Mouse (Mus musculus) forebrain, embryonic 15.5 days (tissue): Measurements from ENCODE around the gene Acsf2. TPM values are rescaled to one million over a fixed set of nuclear protein-coding genes. Genes with fewer than 3 reads are reported as not detected.

ENCODE experiments used
- ATAC-seq: fragments of 200-750 bp; cut with Nextera tagmentation; replicated peaks from 2 replicates; pipeline ENCODE4 v1.8.0; 2017; ENCODE audit warnings: mild to moderate bottlenecking, moderate TSS enrichment, moderate library complexity
- H3K27ac ChIP-seq: fragments of 300-500 bp; sonication (generic); replicated peaks from 2 replicates; pipeline ENCODE4 v1.5.1; 2015; ENCODE audit warnings: mild to moderate bottlenecking, inconsistent platforms
- H3K27me3 ChIP-seq: fragments of 300-500 bp; sonication (generic); 2 replicates; pipeline ENCODE4 v1.6.1; 2015; ENCODE audit warnings: inconsistent platforms
- H3K36me3 ChIP-seq: fragments of 300-500 bp; sonication (generic); 2 replicates; pipeline ENCODE4 v1.6.1; 2015; ENCODE audit warnings: mild to moderate bottlenecking, inconsistent platforms
- H3K4me1 ChIP-seq: fragments of 300-500 bp; sonication (generic); 2 replicates; pipeline ENCODE4 v1.6.1; 2015; ENCODE audit warnings: inconsistent platforms
- H3K4me2 ChIP-seq: fragments of 300-500 bp; sonication (generic); replicated peaks from 2 replicates; pipeline ENCODE4 v1.6.1; 2015; ENCODE audit warnings: mild to moderate bottlenecking, inconsistent platforms
- H3K4me3 ChIP-seq: fragments of 300-500 bp; sonication (generic); 2 replicates; pipeline ENCODE4 v1.5.1; 2015; ENCODE audit warnings: mild to moderate bottlenecking, inconsistent platforms
- H3K9ac ChIP-seq: fragments of 300-500 bp; sonication (generic); replicated peaks from 2 replicates; pipeline ENCODE4 v1.6.1; 2015; ENCODE audit warnings: mild to moderate bottlenecking, inconsistent platforms
- H3K9me3 ChIP-seq: fragments of 300-500 bp; sonication (generic); 2 replicates; pipeline ENCODE4 v1.6.1; 2016; ENCODE audit warnings: inconsistent platforms
- WGBS: fragments of 180-500 bp; shearing (Covaris S2); methylation state at CpG from one replicate; pipeline ENCODE4 v1.1.7; 2015; ENCODE audit warnings: mixed read lengths; 5-methylcytosine and 5-hydroxymethylcytosine counted together
- polyA plus RNA-seq: library from polyadenylated mRNA; unstranded; fragments of >200 nt; fragmentation: Nextera tagmentation; extraction: Ambion mirVana; gene quantifications from 2 replicates; pipeline ENCODE4 v1.2.1, GENCODE M21; 2015

Acsf2 gene
- polyA plus RNA-seq, 1 experiment from 2014 or later = 1.0 TPM

GRCm38 (mm10) chr11:94587511-94587910 is 14.2 kb downstream of the Acsf2 start:
- no peak for ATAC-seq
- H3K4me2 ChIP-seq = no peak overlapping the region

GRCm38 (mm10) chr11:94585091-94585490 is 16.6 kb downstream of the Acsf2 start:
- Histone ChIP-seq H3K4me1 (no peaks in the 10 kb centered on the region), H3K27ac (no peak overlapping the region), H3K9ac (no peak overlapping the region), H3K36me3 (no peaks in the 10 kb centered on the region), H3K4me2 (no peak overlapping the region), H3K9me3 (no peaks in the 10 kb centered on the region), H3K27me3 (no peaks in the 10 kb centered on the region), H3K4me3 (no peak overlapping the region)
- ATAC-seq = no peak
- WGBS = 96% methylated on average over 9 of the region's 9 CpGs

More at GRCm38 (mm10) chr11:94587511-94587910, 14.2 kb downstream of the Acsf2 start:
- no peak overlapping the region for H3K27ac ChIP-seq
- no peaks in the 10 kb centered on the region for H3K4me1 ChIP-seq
- no peaks in the 10 kb centered on the region for H3K36me3 ChIP-seq
- no peak overlapping the region for H3K9ac ChIP-seq
- no peaks in the 10 kb centered on the region for H3K9me3 ChIP-seq
- H3K4me3 ChIP-seq = no peak overlapping the region
- H3K27me3 ChIP-seq = no peaks in the 10 kb centered on the region
- WGBS = 84% methylated on average over 6 of the region's 6 CpGs

- no peaks in the 10 kb centered on the region for H3K4me1 ChIP-seq
- H3K4me3 ChIP-seq = no peak overlapping the region
- WGBS = 95% methylated on average over 5 of the region's 5 CpGs
- H3K27ac ChIP-seq = no peak overlapping the region
- no peak for ATAC-seq
- H3K9ac ChIP-seq = no peak overlapping the region
- H3K9me3 ChIP-seq = no peaks in the 10 kb centered on the region
- H3K4me2 ChIP-seq = no peak overlapping the region
- no peaks in the 10 kb centered on the region for H3K27me3 ChIP-seq
- H3K36me3 ChIP-seq = no peaks in the 10 kb centered on the region
Measured at GRCm38 (mm10) chr11:94580111-94580740, 21.4 kb downstream of the Acsf2 start.

GRCm38 (mm10) chr11:94576361-94576760 is 25.3 kb downstream of the Acsf2 start:
- no peak for ATAC-seq
- Histone ChIP-seq H3K4me1 (no peaks in the 10 kb centered on the region), H3K9ac (no peak overlapping the region), H3K4me2 (no peak overlapping the region), H3K9me3 (no peaks in the 10 kb centered on the region), H3K27ac (no peak overlapping the region), H3K36me3 (no peaks in the 10 kb centered on the region), H3K27me3 (no peaks in the 10 kb centered on the region), H3K4me3 (no peak overlapping the region)
- WGBS = 87% methylated on average over 9 of the region's 9 CpGs

- no peak for ATAC-seq
- no peak overlapping the region for H3K4me3 ChIP-seq
- H3K27ac ChIP-seq = no peak overlapping the region
- H3K4me2 ChIP-seq = no peak overlapping the region
- H3K27me3 ChIP-seq = no peaks in the 10 kb centered on the region
- H3K9ac ChIP-seq = no peak overlapping the region
- WGBS = 83% methylated on average over 2 of the region's 2 CpGs
- H3K4me1 ChIP-seq = no peaks in the 10 kb centered on the region
- no peaks in the 10 kb centered on the region for H3K9me3 ChIP-seq
- no peaks in the 10 kb centered on the region for H3K36me3 ChIP-seq
Measured at GRCm38 (mm10) chr11:94575036-94575435, 26.6 kb downstream of the Acsf2 start.

- Histone ChIP-seq H3K9ac (no peak overlapping the region), H3K4me2 (no peak overlapping the region), H3K27me3 (no peaks in the 10 kb centered on the region), H3K27ac (no peak overlapping the region), H3K9me3 (no peaks in the 10 kb centered on the region), H3K36me3 (no peaks in the 10 kb centered on the region), H3K4me3 (no peak overlapping the region), H3K4me1 (no peaks in the 10 kb centered on the region)
- 26% methylated on average over 6 of the region's 7 CpGs for WGBS
- ATAC-seq = no peak
Measured at GRCm38 (mm10) chr11:94574560-94574959, 27.1 kb downstream of the Acsf2 start.

GRCm38 (mm10) chr11:94571850-94572249 is 29.8 kb downstream of the Acsf2 start:
- no peak overlapping the region for H3K27ac ChIP-seq
- H3K4me1 ChIP-seq = no peaks in the 10 kb centered on the region
- H3K9me3 ChIP-seq = no peaks in the 10 kb centered on the region
- H3K27me3 ChIP-seq = no peaks in the 10 kb centered on the region
- no peak for ATAC-seq
- H3K36me3 ChIP-seq = no peaks in the 10 kb centered on the region
- H3K4me3 ChIP-seq = no peak overlapping the region
- H3K4me2 ChIP-seq = no peak overlapping the region
- no peak overlapping the region for H3K9ac ChIP-seq
- 94% methylated on average over 1 of the region's 1 CpGs for WGBS

- no peak overlapping the region for H3K4me3 ChIP-seq
- WGBS = 50% methylated on average over 9 of the region's 9 CpGs
- no peak overlapping the region for H3K27ac ChIP-seq
- no peaks in the 10 kb centered on the region for H3K4me1 ChIP-seq
- H3K9ac ChIP-seq = no peak overlapping the region
- ATAC-seq = no peak
- H3K27me3 ChIP-seq = peaks cover 8% of the 10 kb centered on the region; the same call in 1 of the 2 replicates
- no peaks in the 10 kb centered on the region for H3K36me3 ChIP-seq
- H3K9me3 ChIP-seq = no peaks in the 10 kb centered on the region
- no peak overlapping the region for H3K4me2 ChIP-seq
Measured at GRCm38 (mm10) chr11:94570612-94571011, 31.1 kb downstream of the Acsf2 start.

- peaks cover 10% of the 10 kb centered on the region for H3K4me1 ChIP-seq
- ATAC-seq = no peak
- H3K36me3 ChIP-seq = no peaks in the 10 kb centered on the region
- no peak overlapping the region for H3K4me3 ChIP-seq
- no peak overlapping the region for H3K27ac ChIP-seq
- H3K27me3 ChIP-seq = peaks cover 21% of the 10 kb centered on the region; the same call in 1 of the 2 replicates
- no peaks in the 10 kb centered on the region for H3K9me3 ChIP-seq
- H3K9ac ChIP-seq = no peak overlapping the region
- no peak overlapping the region for H3K4me2 ChIP-seq
- 86% methylated on average over 7 of the region's 7 CpGs for WGBS
Measured at GRCm38 (mm10) chr11:94567326-94567725, 34.3 kb downstream of the Acsf2 start.

GRCm38 (mm10) chr11:94566534-94566933 is 35.1 kb downstream of the Acsf2 start:
- Histone ChIP-seq H3K27ac (no peak overlapping the region), H3K36me3 (no peaks in the 10 kb centered on the region), H3K4me3 (no peak overlapping the region), H3K9me3 (no peaks in the 10 kb centered on the region), H3K4me1 (peaks cover 10% of the 10 kb centered on the region), H3K4me2 (no peak overlapping the region), H3K27me3 (peaks cover 21% of the 10 kb centered on the region; the same call in 1 of the 2 replicates), H3K9ac (no peak overlapping the region)
- no peak for ATAC-seq
- WGBS = 79% methylated on average over 6 of the region's 6 CpGs

GRCm38 (mm10) chr11:94565151-94565479 is 36.6 kb downstream of the Acsf2 start:
- WGBS = 6% methylated on average over 16 of the region's 16 CpGs
- ATAC-seq = no peak
- Histone ChIP-seq H3K36me3 (no peaks in the 10 kb centered on the region), H3K4me3 (peak overlapping the region; percentile 21), H3K9ac (no peak overlapping the region; the same call in 1 of the 2 replicates), H3K9me3 (no peaks in the 10 kb centered on the region), H3K27me3 (peaks cover 21% of the 10 kb centered on the region; the same call in 1 of the 2 replicates), H3K27ac (no peak overlapping the region), H3K4me2 (peak overlapping the region; percentile 44), H3K4me1 (peaks cover 10% of the 10 kb centered on the region)

- no peaks in the 10 kb centered on the region for H3K36me3 ChIP-seq
- H3K27ac ChIP-seq = no peak within 1 kb of the TSS
- H3K4me3 ChIP-seq = peak within 1 kb of the TSS; percentile 21
- no peak within 1 kb of the TSS; the same call in 1 of the 2 replicates for H3K9ac ChIP-seq
- H3K9me3 ChIP-seq = no peaks in the 10 kb centered on the region
- H3K4me2 ChIP-seq = peak within 1 kb of the TSS; percentile 44
- H3K27me3 ChIP-seq = peaks cover 21% of the 10 kb centered on the region; the same call in 1 of the 2 replicates
- WGBS = 3% methylated on average over 35 of the region's 35 CpGs
- ATAC-seq = no peak
- H3K4me1 ChIP-seq = peaks cover 10% of the 10 kb centered on the region
Measured at GRCm38 (mm10) chr11:94564437-94565150, 37.1 kb downstream of the Acsf2 start, which contains the start of gene Chad. TSS of gene Chad (plus strand) at chr11:94565047.
